Mouse (Mus musculus) intestine, embryonic 14.5 days (tissue): ENCODE results near the gene Ttc30b. TPM values are rescaled to one million over a fixed set of nuclear protein-coding genes. Genes with fewer than 3 reads are reported as not detected.
A peak's percentile ranks its signal among the peaks of the same experiment; 100 is the strongest.
"Not testable (repeated sequence)": the region's sequence is repeated elsewhere in the genome, so short reads cannot be mapped to it uniquely, and the experiment has no call there.

Experiments
- ATAC-seq: fragments of 200-750 bp; cut with Nextera tagmentation; replicated peaks from 2 replicates; pipeline ENCODE4 v1.8.0; 2017; ENCODE audit warnings: low read depth, moderate number of reproducible peaks, moderate TSS enrichment, moderate library complexity; ENCODE audit not compliant: low FRiP score, low TSS enrichment
- DNase-seq: peaks from one replicate; pipeline ENCODE4 v3.0.0-alpha.2; 2018; ENCODE audit warnings: low spot score
- H3K27ac ChIP-seq: fragments of 300-500 bp; sonication (generic); 2 replicates; pipeline ENCODE4 v1.5.1; 2014; ENCODE audit warnings: low read depth, mild to moderate bottlenecking, control low read depth
- H3K27me3 ChIP-seq: fragments of 300-500 bp; sonication (generic); replicated peaks from 2 replicates; pipeline ENCODE4 v1.6.1; 2014; ENCODE audit warnings: low read length, control low read depth; ENCODE audit not compliant: control insufficient read depth, insufficient read depth
- H3K36me3 ChIP-seq: fragments of 300-500 bp; sonication (generic); 2 replicates; pipeline ENCODE4 v1.6.1; 2014; ENCODE audit warnings: low read length, control low read depth; ENCODE audit not compliant: control insufficient read depth, insufficient read depth
- H3K4me1 ChIP-seq: fragments of 300-500 bp; sonication (generic); replicated peaks from 2 replicates; pipeline ENCODE4 v1.6.1; 2014; ENCODE audit warnings: low read length, control low read depth, mixed read lengths; ENCODE audit not compliant: control insufficient read depth, insufficient read depth
- H3K4me2 ChIP-seq: fragments of 300-500 bp; sonication (generic); 2 replicates; pipeline ENCODE4 v1.6.1; 2014; ENCODE audit warnings: low read length
- H3K4me3 ChIP-seq: fragments of 300-500 bp; sonication (generic); 2 replicates; pipeline ENCODE4 v1.5.1; 2014; ENCODE audit warnings: low read depth, low read length, control low read depth, mixed read lengths
- H3K9ac ChIP-seq: fragments of 300-500 bp; sonication (generic); 2 replicates; pipeline ENCODE4 v1.6.1; 2014; ENCODE audit warnings: mild to moderate bottlenecking, low read length
- H3K9me3 ChIP-seq: fragments of 300-500 bp; sonication (generic); 2 replicates; pipeline ENCODE4 v1.6.1; 2016; ENCODE audit warnings: low read length, control low read depth; ENCODE audit not compliant: control insufficient read depth
- WGBS: fragments of 180-500 bp; shearing (Covaris S2); extraction: QIAGEN DNeasy Blood & Tissue Kit; methylation state at CpG from one replicate; pipeline ENCODE4 v1.1.7; 2014; 5-methylcytosine and 5-hydroxymethylcytosine counted together
- polyA plus RNA-seq: library from polyadenylated mRNA; unstranded; fragments of >200 nt; fragmentation: Nextera tagmentation; extraction: Ambion mirVana; gene quantifications from 2 replicates; pipeline ENCODE4 v1.2.1, GENCODE M21; 2014

The Ttc30b gene
- polyA plus RNA-seq, 1 experiment from 2014 or later, result 9.3 TPM

DNA sequence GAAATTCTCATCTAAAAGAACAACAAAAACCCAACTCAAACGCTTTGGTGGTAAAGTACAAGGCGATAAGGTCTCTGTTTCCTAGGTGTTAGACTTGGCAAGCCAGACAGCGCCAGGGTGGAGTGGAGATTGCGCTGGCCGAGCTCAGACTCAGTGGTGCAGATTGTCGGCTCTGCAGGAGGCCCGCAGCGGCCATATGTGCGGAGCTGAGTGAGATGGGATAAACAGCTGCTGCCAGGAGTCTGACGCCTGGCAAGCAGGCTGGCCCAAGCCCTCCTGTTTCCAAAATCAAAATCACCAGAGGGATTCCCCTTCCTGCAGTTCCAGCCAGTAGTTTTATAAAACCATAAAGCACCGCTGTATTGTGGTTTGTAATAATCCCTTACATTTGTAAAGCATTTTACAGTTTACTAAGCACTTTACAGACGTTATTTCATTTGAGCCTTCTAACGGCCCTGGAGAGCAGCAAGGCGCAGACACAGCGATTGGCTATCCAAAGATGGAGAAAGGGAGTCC, 21.5 kb upstream of the Ttc30b start:
- ATAC-seq, result no peak

DNA sequence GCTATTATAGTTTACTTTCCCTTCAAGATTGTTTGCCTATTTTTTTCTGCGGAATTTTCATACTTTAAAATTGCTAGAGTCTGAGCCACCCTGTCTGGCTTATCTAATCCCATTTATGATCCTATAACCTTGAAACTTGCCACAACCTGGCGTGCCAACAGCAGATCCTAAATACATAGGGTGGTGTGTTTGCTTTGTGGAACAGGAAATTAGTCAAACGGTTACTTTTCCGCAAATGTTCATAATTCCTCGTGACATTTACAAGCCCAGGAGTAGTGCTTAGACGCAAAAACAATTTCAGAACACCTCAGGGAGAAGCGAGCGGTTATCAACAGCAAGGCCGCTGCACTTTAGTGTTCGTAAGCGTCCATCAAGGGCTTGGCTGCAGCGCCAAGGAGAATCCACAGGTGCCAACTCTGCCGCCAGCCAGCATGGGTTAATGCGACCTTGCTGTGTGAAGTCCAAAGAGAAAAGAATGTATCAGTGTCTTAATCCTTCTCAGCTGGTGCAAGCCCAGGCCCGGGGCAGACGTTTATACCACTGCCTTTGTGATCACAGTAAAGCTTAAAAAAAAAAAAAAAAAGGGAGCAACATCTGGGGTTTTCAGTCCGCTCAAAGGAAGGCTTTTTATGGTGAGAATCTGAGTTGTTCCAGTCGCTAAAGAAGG, 20.9 kb upstream of the Ttc30b start:
- Histone ChIP-seq H3K27me3 (no peaks in the 10 kb centered on the region; the same call in 1 of the 2 replicates), H3K9me3 (no peaks in the 10 kb centered on the region), H3K4me2 (peak overlapping the region; percentile 34), H3K4me1 (peaks cover 13% of the 10 kb centered on the region), H3K4me3 (no peak overlapping the region), H3K9ac (no peak overlapping the region), H3K36me3 (no peaks in the 10 kb centered on the region), H3K27ac (peak overlapping the region; percentile 39)
- WGBS, result 33% methylated on average over 18 of the region's 18 CpGs
- no peak for ATAC-seq
- DNase-seq, result peak; percentile 63

More for the DNA sequence above, 21.5 kb upstream of the Ttc30b start:
- WGBS, result 17% methylated on average over 15 of the region's 15 CpGs
- Histone ChIP-seq H3K27ac (peak overlapping the region; percentile 39), H3K4me3 (no peak overlapping the region), H3K9me3 (no peaks in the 10 kb centered on the region), H3K4me1 (peaks cover 17% of the 10 kb centered on the region), H3K36me3 (no peaks in the 10 kb centered on the region), H3K9ac (no peak overlapping the region), H3K4me2 (peak overlapping the region; percentile 34), H3K27me3 (no peaks in the 10 kb centered on the region; the same call in 1 of the 2 replicates)
- peak; percentile 67 for DNase-seq

DNA sequence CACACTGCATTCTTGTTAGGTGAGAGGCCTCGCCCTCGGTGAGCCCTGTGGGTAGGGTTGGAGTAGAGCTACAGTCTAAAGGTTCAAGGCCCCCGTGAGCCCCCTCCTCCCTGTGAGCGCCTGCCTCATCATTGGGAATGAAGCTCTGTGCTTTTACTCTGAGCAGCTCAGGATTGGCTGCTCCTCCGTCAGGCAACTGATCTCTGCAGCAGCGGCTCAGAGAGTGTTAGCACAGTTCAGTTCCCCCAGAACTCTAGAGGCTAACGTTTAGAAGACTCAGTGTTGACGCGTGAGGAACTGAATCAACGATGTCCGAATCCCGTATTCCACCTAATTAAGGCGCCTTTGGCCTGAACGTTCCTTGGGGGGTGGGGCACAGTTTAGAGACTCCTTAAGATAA, 17.3 kb upstream of the Ttc30b start:
- 51% methylated on average over 14 of the region's 14 CpGs for WGBS
- Histone ChIP-seq H3K27me3 (no peaks in the 10 kb centered on the region; the same call in 1 of the 2 replicates), H3K9ac (no peak overlapping the region), H3K9me3 (no peaks in the 10 kb centered on the region), H3K4me1 (peaks cover 11% of the 10 kb centered on the region), H3K36me3 (no peaks in the 10 kb centered on the region), H3K4me3 (no peak overlapping the region), H3K27ac (no peak overlapping the region), H3K4me2 (no peak overlapping the region)
- DNase-seq (no peak), ATAC-seq (no peak)

DNA sequence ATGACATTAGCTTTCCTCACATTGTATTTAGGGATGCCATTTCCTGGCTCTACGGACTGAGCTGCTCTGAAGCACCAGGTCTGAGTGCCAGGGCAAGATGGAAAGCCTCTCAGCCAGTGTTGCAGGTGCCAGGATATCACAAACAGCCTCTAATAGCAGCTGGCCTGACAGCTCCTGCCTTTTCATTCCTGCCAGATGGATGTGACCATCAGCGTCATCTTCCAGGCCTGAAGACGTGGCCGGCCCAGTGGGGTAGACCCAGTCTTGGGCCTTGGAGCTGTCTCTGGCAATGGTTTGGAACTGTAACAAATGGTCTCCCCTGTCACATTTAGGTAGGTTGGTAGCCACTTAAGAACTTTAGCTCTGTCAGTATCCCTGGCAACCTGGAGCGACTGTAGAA, 14.9 kb upstream of the Ttc30b start:
- Histone ChIP-seq H3K9me3 (no peaks in the 10 kb centered on the region), H3K36me3 (no peaks in the 10 kb centered on the region), H3K4me2 (no peak overlapping the region), H3K4me1 (no peaks in the 10 kb centered on the region), H3K27ac (no peak overlapping the region), H3K27me3 (no peaks in the 10 kb centered on the region; the same call in 1 of the 2 replicates), H3K4me3 (no peak overlapping the region), H3K9ac (no peak overlapping the region)
- ATAC-seq, result no peak
- WGBS, result 87% methylated on average over 5 of the region's 5 CpGs
- DNase-seq, result no peak

DNA sequence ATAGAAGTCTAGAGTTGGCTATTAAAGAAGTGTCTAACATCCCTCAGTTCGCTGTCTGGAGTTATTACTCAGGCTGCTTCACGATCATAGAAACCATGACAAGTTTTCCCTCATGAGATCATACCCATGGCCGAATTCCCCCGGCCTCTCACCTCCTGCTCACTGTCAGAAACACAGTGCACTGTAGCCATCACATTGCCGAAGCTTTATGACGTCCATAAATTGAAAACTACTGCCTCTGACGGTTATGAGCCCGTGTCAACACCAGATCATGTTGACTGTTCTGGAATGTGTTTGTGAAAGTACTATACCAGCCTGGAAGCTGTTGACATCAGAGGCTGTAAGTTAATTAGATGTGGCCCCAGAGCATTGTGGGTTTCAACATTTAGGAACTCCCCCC, 12.3 kb upstream of the Ttc30b start:
- no peak overlapping the region for H3K9ac ChIP-seq
- H3K27me3 ChIP-seq, result no peaks in the 10 kb centered on the region
- no peaks in the 10 kb centered on the region for H3K36me3 ChIP-seq
- ATAC-seq (no peak), DNase-seq (no peak)
- WGBS, result 71% methylated on average over 8 of the region's 8 CpGs
- H3K27ac ChIP-seq, result no peak overlapping the region
- no peak overlapping the region for H3K4me2 ChIP-seq
- H3K4me1 ChIP-seq, result no peaks in the 10 kb centered on the region
- no peak overlapping the region for H3K4me3 ChIP-seq
- H3K9me3 ChIP-seq, result no peaks in the 10 kb centered on the region

DNA sequence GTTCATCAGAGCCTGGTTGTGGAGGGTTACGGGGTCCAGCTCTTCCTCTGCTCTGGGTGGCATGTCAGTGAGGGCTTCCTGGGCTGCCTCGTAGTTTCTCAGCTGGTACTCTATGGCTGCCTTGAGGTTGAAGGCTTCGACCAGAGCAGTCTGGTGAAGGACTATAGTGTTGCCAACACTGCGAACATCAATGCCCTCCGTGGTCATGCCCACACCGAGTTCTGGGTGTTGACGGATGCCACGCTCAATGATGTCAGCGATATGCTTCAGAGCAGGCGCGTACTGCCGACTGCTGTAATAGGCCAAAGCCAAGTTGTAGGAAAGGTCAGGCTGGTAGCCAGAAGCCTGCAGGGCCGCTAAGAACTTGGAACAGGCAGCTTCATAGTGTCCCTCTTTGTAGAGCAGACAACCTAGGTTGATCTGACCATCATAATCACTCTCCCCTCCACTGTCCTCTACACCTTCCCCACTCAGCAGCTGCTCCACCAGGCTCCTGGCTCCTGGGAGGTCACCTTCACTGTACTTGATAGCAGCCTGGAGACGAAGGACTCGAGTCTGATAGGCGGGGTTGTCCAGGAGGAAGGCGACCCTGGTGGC, 767 bp downstream of the Ttc30b start:
- not testable (repeated sequence) for DNase-seq, H3K27me3 ChIP-seq, H3K4me1 ChIP-seq, H3K9me3 ChIP-seq, H3K36me3 ChIP-seq, H3K27ac ChIP-seq
- peak overlapping the region; percentile 58 for H3K4me2 ChIP-seq
- WGBS, result 77% methylated on average over 14 of the region's 17 CpGs
- H3K4me3 ChIP-seq, result peak overlapping the region; percentile 71
- ATAC-seq, result peak; percentile 65; the same call in 1 of the 2 replicates
- H3K9ac ChIP-seq, result peak overlapping the region; percentile 65; the same call in 1 of the 2 replicates

DNA sequence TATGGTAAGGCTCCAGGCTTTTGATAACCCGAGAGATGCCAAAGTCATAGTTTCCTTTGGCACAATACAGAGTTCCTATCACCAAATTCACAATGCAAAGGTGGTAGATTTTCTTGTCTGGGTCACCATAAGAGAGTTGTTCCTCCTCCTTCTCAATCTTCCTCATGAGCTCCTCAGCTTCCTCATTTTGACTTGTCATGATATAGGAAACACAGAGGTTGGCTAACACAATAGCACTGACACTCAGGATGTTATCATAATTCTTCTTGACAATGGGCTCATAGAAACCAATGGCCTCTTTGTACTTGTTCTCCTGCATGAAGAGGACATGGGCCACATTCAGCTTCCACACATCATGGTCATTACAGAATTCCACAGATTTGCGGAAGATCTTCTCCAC, 1.7 kb downstream of the Ttc30b start:
- not testable (repeated sequence) for H3K27me3 ChIP-seq, H3K4me1 ChIP-seq, ATAC-seq, DNase-seq, H3K9me3 ChIP-seq, H3K27ac ChIP-seq, H3K9ac ChIP-seq, H3K4me2 ChIP-seq, H3K36me3 ChIP-seq, H3K4me3 ChIP-seq
- WGBS, result 90% methylated on average over 2 of the region's 2 CpGs

DNA sequence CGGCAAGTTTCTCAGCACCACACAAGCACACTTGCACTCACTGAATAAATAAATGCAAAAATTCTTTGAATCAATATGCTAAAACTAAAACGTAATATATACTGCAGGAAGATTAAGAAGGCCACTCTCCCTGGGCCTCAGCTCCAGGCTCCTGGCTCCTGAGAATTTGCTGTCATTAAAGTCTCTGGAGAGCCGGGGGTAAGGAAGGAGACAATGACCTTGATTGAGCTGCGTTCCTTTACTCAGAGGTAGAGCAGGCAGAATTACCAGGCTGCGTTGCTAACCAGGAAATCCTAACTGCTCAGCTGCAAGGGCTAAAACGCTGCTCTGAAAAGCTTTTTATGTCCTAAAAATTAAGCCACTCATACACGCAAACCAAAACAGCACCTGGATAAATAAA, 4.8 kb downstream of the Ttc30b start:
- Histone ChIP-seq H3K4me2 (no peak overlapping the region), H3K27ac (no peak overlapping the region), H3K9ac (no peak overlapping the region), H3K4me1 (no peaks in the 10 kb centered on the region), H3K27me3 (0 out of 2 replicates have a peak, but pooled peaks cover 3% of the 10 kb centered on the region), H3K36me3 (peaks cover 2% of the 10 kb centered on the region; the same call in 1 of the 2 replicates), H3K4me3 (no peak overlapping the region), H3K9me3 (no peaks in the 10 kb centered on the region)
- 33% methylated on average over 7 of the region's 7 CpGs for WGBS
- DNase-seq (no peak), ATAC-seq (no peak)
